In genomic region chr11:61930640-61931586, GRCm38 (mm10) we compare ENCODE assay signal across 7 mouse cellular contexts. TPM values are rescaled to one million over a fixed set of nuclear protein-coding genes. Genes with fewer than 3 reads are reported as not detected.
DNase-seq lines count a peak whose midpoint lies in the region; ATAC-seq and TF ChIP-seq lines count a peak whose summit lies in the region.

No protein-coding gene starts in this region.

- peak; percentile 26 to 28 for DNase-seq in B cell, adult 2 months
- no peak for DNase-seq in liver, embryonic 11.5 days (ENCODE audit: low spot score)
- peak; percentile 19 for DNase-seq in retina, embryonic 14.5 days (ENCODE audit: low spot score)
- no peak for DNase-seq in right cerebral cortex, postnatal 25 days

- H3K9ac ChIP-seq in embryonic facial prominence, embryonic 13.5 days, result peak overlapping the region; percentile 94
- H3K9ac ChIP-seq in hindbrain, embryonic 13.5 days, result peak overlapping the region; percentile 92
- H3K9ac ChIP-seq in liver, embryonic 11.5 days (ENCODE audit: low read depth, low read length), result peak overlapping the region; percentile 96

- peak overlapping the region; percentile 69 for H3K4me2 ChIP-seq in embryonic facial prominence, embryonic 13.5 days
- H3K4me2 ChIP-seq in hindbrain, embryonic 13.5 days, result peak overlapping the region; percentile 72
- peak overlapping the region; percentile 95 for H3K4me2 ChIP-seq in liver, embryonic 11.5 days

- H3K9me3 ChIP-seq in E14TG2a.4 (ENCODE audit: low read length), result no peaks in the 10 kb centered on the region
- no peaks in the 10 kb centered on the region for H3K9me3 ChIP-seq in embryonic facial prominence, embryonic 13.5 days
- H3K9me3 ChIP-seq in hindbrain, embryonic 13.5 days, result no peaks in the 10 kb centered on the region
- no peaks in the 10 kb centered on the region for H3K9me3 ChIP-seq in liver, embryonic 11.5 days (ENCODE audit: control insufficient read depth, low read length)

- peaks cover 35% of the 10 kb centered on the region for H3K4me1 ChIP-seq in E14TG2a.4 (replicated peaks; ENCODE audit: low read depth, low read length)
- H3K4me1 ChIP-seq in embryonic facial prominence, embryonic 13.5 days, result peaks cover 16% of the 10 kb centered on the region
- peaks cover 19% of the 10 kb centered on the region for H3K4me1 ChIP-seq in hindbrain, embryonic 13.5 days (replicated peaks)
- H3K4me1 ChIP-seq in liver, embryonic 11.5 days (replicated peaks; ENCODE audit: control insufficient read depth, insufficient read depth, low read length), result peaks cover 25% of the 10 kb centered on the region

- WGBS in embryonic facial prominence, embryonic 13.5 days, result 18% methylated on average over 11 of the region's 11 CpGs
- WGBS in hindbrain, embryonic 13.5 days, result 20% methylated on average over 11 of the region's 11 CpGs
- WGBS in liver, embryonic 11.5 days, result 17% methylated on average over 11 of the region's 11 CpGs

- no peak for TF ChIP-seq CTCF in E14TG2a.4 (conservative IDR thresholded peaks at IDR 0.05; ENCODE audit: low read length)

- no peak for ATAC-seq in embryonic facial prominence, embryonic 13.5 days (ENCODE audit: insufficient number of reproducible peaks, insufficient read depth, low FRiP score, low TSS enrichment, low read depth)
- ATAC-seq in hindbrain, embryonic 13.5 days (ENCODE audit: low FRiP score), result peak; percentile 40; the same call in 1 of the 2 replicates
- peak; percentile 21 for ATAC-seq in liver, embryonic 11.5 days (replicated peaks; ENCODE audit: low FRiP score)

- H3K27ac ChIP-seq in embryonic facial prominence, embryonic 13.5 days, result peak overlapping the region; percentile 96
- peak overlapping the region; percentile 98 for H3K27ac ChIP-seq in hindbrain, embryonic 13.5 days
- H3K27ac ChIP-seq in liver, embryonic 11.5 days (ENCODE audit: low read depth, low read length), result peak overlapping the region; percentile 96

- peaks cover 4% of the 10 kb centered on the region; the same call in 1 of the 2 replicates for H3K36me3 ChIP-seq in E14TG2a.4 (ENCODE audit: insufficient read depth, low read length)
- H3K36me3 ChIP-seq in embryonic facial prominence, embryonic 13.5 days, result no peaks in the 10 kb centered on the region
- no peaks in the 10 kb centered on the region for H3K36me3 ChIP-seq in hindbrain, embryonic 13.5 days
- H3K36me3 ChIP-seq in liver, embryonic 11.5 days (ENCODE audit: control insufficient read depth, insufficient read depth, low read length), result no peaks in the 10 kb centered on the region

- H3K4me3 ChIP-seq in E14TG2a.4 (replicated peaks; ENCODE audit: low read length), result peak overlapping the region; percentile 93
- H3K4me3 ChIP-seq in embryonic facial prominence, embryonic 13.5 days, result peak overlapping the region; percentile 76
- peak overlapping the region; percentile 96 for H3K4me3 ChIP-seq in hindbrain, embryonic 13.5 days
- peak overlapping the region; percentile 99 for H3K4me3 ChIP-seq in liver, embryonic 11.5 days (ENCODE audit: low read depth, low read length)

- H3K27me3 ChIP-seq in E14TG2a.4 (ENCODE audit: insufficient read depth, low read length), result peaks cover 5% of the 10 kb centered on the region; the same call in 1 of the 2 replicates
- H3K27me3 ChIP-seq in embryonic facial prominence, embryonic 13.5 days, result no peaks in the 10 kb centered on the region
- H3K27me3 ChIP-seq in hindbrain, embryonic 13.5 days, result no peaks in the 10 kb centered on the region
- no peaks in the 10 kb centered on the region for H3K27me3 ChIP-seq in liver, embryonic 11.5 days (replicated peaks; ENCODE audit: control insufficient read depth, insufficient read depth, low read length)

RNA-seq across cellular contexts. Expression of gene Akap10, which starts 0.9 kb away (rescaled TPM):
- polyA plus RNA-seq in embryonic facial prominence, embryonic 13.5 days (2015; fragmentation: Nextera tagmentation; extraction: Ambion mirVana), result 19.3 and 19.4 TPM in 2 replicates
- 14.1 and 14.4 TPM in 2 replicates for polyA plus RNA-seq in hindbrain, embryonic 13.5 days (2015; fragmentation: Nextera tagmentation; extraction: Ambion mirVana)
- polyA plus RNA-seq in liver, embryonic 11.5 days (2014; fragmentation: Nextera tagmentation; extraction: Ambion mirVana), result 17.9 and 19.4 TPM in 2 replicates

RNA-seq across cellular contexts. Expression of gene Specc1, which starts 25.6 kb away (rescaled TPM):
- 14.1 and 14.5 TPM in 2 replicates for polyA plus RNA-seq in embryonic facial prominence, embryonic 13.5 days (2015; fragmentation: Nextera tagmentation; extraction: Ambion mirVana)
- 13.0 and 14.9 TPM in 2 replicates for polyA plus RNA-seq in hindbrain, embryonic 13.5 days (2015; fragmentation: Nextera tagmentation; extraction: Ambion mirVana)
- polyA plus RNA-seq in liver, embryonic 11.5 days (2014; fragmentation: Nextera tagmentation; extraction: Ambion mirVana), result 23.6 and 23.7 TPM in 2 replicates

Comparison
In these comparisons a context has a peak if more than half of its experiments do, and no peak if none do; other contexts are left out.
1. DNase-seq: peak in B cell, adult 2 months (2 of 2) and retina, embryonic 14.5 days (single experiment); none in liver, embryonic 11.5 days (single experiment) and right cerebral cortex, postnatal 25 days (single experiment).
2. Peak in every context shown above with its lines, with median percentiles within 50 percentile points of each other: H3K4me3 ChIP-seq, H3K27ac ChIP-seq, H3K4me2 ChIP-seq and H3K9ac ChIP-seq.